Mouse (Mus musculus) adrenal gland, adult 18-20 months (tissue): Measurements from ENCODE around the gene Tfap2e. TPM values are rescaled to one million over a fixed set of nuclear protein-coding genes. Genes with fewer than 3 reads are reported as not detected.

Experiments used
- DNase-seq, 2 experiments: peaks; one replicate each; pipeline ENCODE4 v3.0.0; 2021 to 2022; ENCODE audit warnings: low spot score in 2 of 2
- total RNA-seq, 2 experiments: library from RNA; stranded (reverse); gene quantifications; 1 replicate in 1 of 2; 2 replicates in 1 of 2; pipeline ENCODE4 v1.2.3; 2021

Gene Tfap2e
- total RNA-seq, 2 experiments from 2014 or later, result not detected

DNA sequence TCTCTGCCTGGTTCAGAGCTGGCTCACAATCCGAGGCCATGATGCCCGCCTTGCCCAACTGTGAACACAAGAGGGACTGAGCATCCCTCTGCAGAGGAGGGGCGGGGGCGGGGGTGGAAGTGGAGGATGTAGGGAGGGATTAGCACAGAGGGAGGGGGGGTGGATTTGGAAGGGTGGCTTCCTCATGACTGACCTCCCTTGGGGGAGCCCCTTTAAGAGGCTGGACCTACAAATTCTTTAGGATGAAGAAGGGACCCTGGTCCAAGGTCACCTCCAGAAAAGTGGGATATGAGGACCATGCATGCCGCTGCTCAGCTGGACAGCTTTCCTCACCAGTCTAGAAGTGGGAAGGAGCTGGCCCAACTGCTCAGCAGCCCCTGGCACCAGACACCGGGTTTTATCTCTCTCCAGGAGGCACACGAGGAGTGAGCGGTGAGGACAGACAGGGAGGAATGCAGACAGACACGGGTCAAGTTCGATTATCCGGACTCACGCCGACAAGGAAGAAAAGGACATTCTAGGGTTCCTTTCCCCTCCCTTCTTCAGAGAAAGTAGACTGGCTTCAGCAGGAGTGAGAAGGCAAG is 16.1 kb upstream of the Tfap2e start:
- no peak for DNase-seq

DNA sequence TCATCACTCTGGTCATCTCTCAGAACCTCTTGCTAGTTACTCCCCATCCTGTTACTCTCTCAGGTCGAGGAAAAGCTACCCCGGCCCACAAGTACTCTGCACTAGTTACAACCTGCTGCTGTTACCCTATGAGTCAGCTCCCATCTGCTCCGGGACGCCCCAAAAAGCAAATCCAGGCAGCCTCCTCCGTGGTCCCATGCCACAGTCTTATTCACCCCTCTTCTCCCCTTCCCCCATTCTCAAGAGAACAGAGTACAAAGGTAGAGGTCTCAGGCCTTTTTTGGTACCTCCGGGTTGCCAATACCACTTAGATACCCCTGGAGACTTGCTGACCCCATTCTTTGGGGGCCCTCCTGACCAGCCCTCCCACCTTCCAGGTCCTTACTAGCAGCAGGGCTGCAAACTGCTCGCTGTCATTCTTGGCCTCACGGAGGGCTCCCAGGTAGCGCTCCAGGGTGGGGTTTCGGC is 15.6 kb upstream of the Tfap2e start:
- DNase-seq, result no peak

DNA sequence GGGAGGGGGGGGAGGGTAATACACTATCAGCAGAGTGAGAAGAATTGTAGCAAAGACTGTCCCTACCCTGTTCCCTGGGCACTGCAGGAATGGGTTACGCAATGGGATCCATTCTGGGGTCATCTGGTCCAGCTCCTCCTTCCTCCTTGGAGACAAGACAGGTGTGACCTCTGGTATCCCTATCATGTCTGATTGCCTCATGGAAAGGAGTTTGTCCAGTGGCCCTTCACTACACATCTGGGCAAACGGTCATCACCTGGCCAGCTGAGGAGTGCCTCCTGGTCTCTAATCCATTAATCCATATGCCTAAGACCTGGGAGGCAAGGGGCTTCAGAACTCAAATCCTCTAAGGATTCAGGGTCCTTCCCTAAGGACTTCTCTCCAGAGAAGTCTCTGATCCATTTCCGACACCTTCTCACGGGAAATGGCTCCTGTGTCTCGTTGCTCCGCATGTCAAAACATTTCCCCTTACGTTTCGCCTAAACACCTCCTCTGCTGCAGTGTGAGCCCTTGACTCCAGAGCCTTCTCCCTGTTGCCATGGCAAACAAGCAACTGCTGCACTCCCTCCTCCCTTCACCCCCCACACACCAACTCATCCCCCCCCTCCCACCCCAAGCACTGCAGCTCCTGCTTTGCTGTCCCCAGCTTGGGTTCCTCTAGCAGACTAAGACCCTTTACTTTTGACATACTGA is 15.0 kb upstream of the Tfap2e start:
- DNase-seq, result no peak

DNA sequence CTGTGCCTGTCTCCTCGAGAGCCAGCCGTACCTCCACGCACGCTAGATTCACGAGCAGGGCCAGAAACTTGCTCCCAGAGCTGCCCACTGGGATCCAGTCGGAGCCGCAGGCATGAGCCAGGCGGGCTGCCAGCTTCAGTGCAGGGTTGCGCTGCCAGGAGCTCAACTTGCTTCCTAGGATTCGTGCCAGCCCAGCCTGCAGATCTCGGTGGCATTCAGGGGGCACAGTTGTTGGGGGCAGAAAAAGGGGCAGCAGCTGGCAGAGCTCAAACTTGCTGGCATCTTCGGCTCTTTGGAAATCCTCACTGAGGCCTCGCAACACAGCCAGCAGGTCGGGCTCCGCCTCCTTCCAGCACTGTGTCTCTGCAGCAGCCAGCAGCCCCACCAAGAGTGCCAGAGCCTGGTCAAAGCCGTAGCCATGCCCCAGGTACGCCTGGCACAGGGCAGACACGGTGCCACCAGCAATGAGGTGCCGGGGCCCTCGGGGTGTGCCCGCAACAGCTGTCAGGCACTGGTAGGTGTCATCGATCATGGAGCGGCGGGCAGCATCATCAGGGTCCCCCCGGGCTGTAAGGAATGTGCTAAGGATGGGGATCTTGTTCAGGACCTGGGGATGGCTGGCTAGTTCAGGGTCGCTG is 14.1 kb upstream of the Tfap2e start:
- peak in 1 of 2 experiments; percentile 50 for DNase-seq

DNA sequence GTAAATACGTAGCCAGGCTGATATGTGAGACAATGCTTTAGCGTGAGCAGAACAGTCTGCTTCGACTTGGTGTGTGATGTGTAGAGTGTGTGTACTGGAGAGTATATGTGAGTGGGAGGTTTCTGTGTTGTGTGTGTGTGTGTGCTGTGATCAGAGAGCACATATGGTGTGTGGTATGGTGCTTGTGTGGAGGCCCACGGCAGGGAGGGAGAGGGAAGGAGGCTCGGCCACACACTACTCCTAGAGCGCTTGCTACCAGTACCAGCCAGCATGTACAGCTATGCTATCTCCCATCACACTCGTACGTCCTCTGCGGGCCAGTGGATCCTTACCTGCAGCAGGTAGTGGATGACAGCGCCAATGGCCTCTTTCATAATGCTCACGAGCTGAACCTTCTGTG is 13.5 kb upstream of the Tfap2e start:
- DNase-seq, result no peak

GRCm38 (mm10) chr4:126748381-126748780 is 12.3 kb upstream of the Tfap2e start:
- no peak for DNase-seq

- no peak for DNase-seq
Measured at GRCm38 (mm10) chr4:126746194-126746840, 10.3 kb upstream of the Tfap2e start.

DNA sequence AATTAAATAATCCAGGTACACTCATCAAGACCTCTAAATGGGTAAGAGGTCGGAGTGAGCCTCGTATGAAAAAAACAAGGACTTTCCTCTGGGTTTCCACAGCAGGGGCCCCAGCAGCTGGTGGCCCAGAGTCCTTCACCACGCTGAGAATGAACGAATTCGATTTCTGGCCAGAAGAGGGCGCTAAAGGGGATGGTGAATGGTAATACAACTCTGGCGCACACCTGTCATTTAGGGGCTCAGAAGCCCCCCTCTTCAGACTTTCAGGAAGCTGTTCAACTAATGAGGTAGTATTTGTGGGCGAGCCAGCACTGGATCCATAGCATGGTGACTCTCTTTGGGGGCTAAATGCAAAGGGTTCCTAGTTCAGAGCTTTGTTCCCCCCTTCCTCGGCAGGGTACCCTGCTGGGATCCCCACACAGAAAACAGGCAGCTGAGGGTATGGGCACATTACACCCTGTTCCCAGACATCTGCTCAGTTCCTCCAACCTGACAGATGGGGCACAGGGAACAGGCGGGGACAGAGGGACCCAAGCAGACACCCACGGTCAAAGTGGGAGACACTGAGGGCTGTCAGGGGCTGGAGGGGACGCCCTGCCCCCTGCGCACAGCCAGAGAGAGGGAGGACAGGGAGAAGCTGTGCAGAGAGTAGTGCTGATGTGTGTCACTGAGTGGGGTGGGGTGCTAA is 9.6 kb upstream of the Tfap2e start:
- DNase-seq, result peak in 1 of 2 experiments; percentile 60

DNA sequence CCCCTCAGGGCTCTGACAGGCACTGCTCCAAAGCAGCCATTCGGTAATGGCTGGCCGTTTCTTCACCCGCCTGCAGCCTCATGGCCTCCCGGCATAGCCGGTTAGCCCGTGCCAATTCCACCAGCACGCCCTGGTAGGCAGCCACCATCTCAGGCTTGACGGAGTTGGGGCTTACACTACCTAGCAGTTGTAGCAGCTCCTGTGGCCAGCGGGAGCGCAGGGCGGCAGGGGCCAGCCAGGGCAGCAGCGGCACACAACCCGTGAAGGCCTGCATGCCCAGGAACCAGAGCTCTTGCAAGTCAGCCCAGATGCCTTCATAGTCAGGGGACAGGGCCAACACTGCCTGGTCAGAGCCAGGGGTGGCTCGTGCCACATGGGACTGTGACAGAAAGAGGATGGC is 8.8 kb upstream of the Tfap2e start:
- no peak for DNase-seq

GRCm38 (mm10) chr4:126743713-126744112 is 7.7 kb upstream of the Tfap2e start:
- DNase-seq, result no peak

GRCm38 (mm10) chr4:126742976-126743375 is 6.9 kb upstream of the Tfap2e start:
- DNase-seq, result no peak

GRCm38 (mm10) chr4:126741448-126741847 is 5.4 kb upstream of the Tfap2e start:
- peak; percentile 75 to 76 for DNase-seq

- DNase-seq, result no peak
Measured at GRCm38 (mm10) chr4:126739966-126740676, 4.1 kb upstream of the Tfap2e start.

DNA sequence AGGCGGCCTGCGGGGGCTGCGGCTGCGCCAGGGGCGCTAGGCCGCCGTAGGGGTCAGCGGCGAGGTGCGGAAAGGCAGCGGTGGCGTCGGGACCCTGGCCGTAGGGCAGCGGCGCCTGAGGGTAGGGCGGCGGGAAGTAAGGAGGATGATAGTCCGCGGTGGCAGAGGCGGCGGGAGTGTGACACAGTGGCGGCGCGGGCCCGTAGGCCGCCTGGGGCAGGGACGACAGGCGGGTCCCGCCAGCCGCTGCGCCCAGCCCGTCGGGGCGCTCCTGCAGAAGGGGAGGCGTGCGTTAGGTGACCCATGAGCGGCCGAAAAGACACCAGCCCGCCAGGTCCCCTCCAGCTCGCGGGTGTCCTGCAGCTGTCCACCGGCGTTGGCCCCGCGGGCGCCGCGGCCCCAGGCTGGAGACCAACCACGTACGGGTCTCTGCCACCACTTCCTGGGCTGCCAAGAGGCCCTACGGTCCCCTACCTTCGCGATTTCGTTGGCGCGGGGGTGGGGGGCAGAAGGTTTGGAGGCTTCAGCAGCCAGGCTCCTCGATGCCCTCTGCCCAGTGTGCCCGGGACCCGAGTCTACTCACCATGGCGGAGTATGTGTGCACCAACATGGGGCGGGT is 549 bp downstream of the Tfap2e start:
- no peak for DNase-seq

- no peak for DNase-seq
Measured at GRCm38 (mm10) chr4:126734700-126735381, 1.2 kb downstream of the Tfap2e start.

GRCm38 (mm10) chr4:126734001-126734603 is 1.9 kb downstream of the Tfap2e start:
- DNase-seq, result no peak

DNA sequence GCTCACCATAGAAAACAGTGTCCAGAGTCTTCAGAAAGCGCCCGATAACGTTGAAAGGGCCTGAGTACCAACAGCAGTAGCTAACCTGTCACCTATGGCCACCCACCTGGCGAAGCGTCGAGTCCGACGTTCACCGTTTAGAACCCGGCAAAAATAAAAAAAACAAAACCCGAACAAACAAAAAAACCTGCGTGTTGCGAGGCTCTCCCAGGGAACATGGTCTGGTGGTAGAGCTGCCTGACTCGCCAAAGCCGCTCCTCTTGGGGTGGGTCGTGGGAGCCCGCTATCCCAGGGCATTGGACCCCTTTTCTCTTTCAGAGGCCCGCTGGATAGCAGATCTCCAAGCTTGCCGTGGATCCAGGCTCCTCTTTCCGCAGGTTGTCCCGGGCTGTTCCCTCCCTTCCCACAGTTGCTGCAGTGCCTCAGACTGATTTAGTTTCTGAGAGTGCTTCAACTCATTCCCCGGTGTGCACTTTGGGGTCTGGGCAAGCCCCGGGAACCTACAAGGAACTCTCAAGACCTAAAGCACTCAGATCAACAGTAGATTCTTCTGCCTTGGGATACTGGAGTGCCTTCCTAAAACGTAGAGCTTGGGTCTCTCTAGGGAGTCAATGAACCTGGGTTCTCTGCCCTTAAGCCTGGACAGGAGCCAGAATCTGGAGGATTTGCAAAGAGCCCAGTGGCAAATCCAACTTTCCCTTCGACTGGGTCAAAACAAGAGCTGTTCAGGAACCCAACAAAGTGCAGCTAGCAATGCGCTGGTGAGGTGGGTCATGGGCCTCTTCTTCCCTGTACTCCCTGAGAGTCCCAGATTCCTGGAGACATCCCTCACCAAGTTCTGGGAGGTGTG is 3.3 kb downstream of the Tfap2e start:
- DNase-seq, result no peak

DNA sequence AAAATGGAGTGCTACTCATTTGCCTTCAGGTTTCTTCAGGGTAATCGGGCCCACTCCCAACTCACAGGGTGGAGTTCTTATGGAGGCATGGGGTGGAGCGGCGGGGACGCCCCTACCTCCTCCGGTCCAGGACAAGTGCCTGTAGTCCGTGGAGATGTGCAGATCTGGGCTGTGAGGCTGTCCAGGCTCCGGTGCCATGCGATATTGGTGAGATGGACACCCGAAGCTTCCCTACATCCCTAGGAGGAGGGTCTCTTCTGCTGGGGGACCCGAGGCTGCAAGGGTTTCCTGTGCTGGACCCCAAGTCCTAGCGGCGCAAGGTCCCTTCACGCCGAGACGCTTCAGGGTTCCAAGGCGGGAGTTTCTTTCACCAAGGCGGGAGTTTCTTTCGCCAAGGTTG is 3.9 kb downstream of the Tfap2e start:
- DNase-seq, result no peak
